Mouse (Mus musculus) stomach, embryonic 15.5 days (tissue): ENCODE measurements around the gene Ppp3r2. TPM values are rescaled to one million over a fixed set of nuclear protein-coding genes. Genes with fewer than 3 reads are reported as not detected.

Source experiments
- ATAC-seq: fragments of 200-750 bp; cut with Nextera tagmentation; 2 replicates; pipeline ENCODE4 v1.8.0; 2017; ENCODE audit warnings: low read depth, moderate number of reproducible peaks, moderate TSS enrichment; ENCODE audit not compliant: insufficient read depth, low FRiP score
- H3K27ac ChIP-seq: fragments of 300-500 bp; sonication (generic); 2 replicates; pipeline ENCODE4 v1.5.1; 2015; ENCODE audit warnings: mild to moderate bottlenecking, inconsistent platforms
- H3K27me3 ChIP-seq: fragments of 300-500 bp; sonication (generic); replicated peaks from 2 replicates; pipeline ENCODE4 v1.6.1; 2015; ENCODE audit warnings: inconsistent platforms
- H3K36me3 ChIP-seq: fragments of 300-500 bp; sonication (generic); 2 replicates; pipeline ENCODE4 v1.6.1; 2015; ENCODE audit warnings: inconsistent platforms
- H3K4me1 ChIP-seq: fragments of 300-500 bp; sonication (generic); 2 replicates; pipeline ENCODE4 v1.6.1; 2015; ENCODE audit warnings: inconsistent platforms
- H3K4me2 ChIP-seq: fragments of 300-500 bp; sonication (generic); 2 replicates; pipeline ENCODE4 v1.6.1; 2015; ENCODE audit warnings: mild to moderate bottlenecking, inconsistent platforms
- H3K4me3 ChIP-seq: fragments of 300-500 bp; sonication (generic); replicated peaks from 2 replicates; pipeline ENCODE4 v1.5.1; 2015; ENCODE audit warnings: inconsistent platforms
- H3K9ac ChIP-seq: fragments of 300-500 bp; sonication (generic); 2 replicates; pipeline ENCODE4 v1.6.1; 2015; ENCODE audit warnings: inconsistent platforms
- H3K9me3 ChIP-seq: fragments of 300-500 bp; sonication (generic); 2 replicates; pipeline ENCODE4 v1.6.1; 2016; ENCODE audit warnings: inconsistent platforms
- WGBS: fragments of 180-500 bp; shearing (Covaris S2); methylation state at CpG from one replicate; pipeline ENCODE4 v1.1.7; 2015; 5-methylcytosine and 5-hydroxymethylcytosine counted together
- polyA plus RNA-seq: library from polyadenylated mRNA; unstranded; fragments of >200 nt; fragmentation: Nextera tagmentation; extraction: Ambion mirVana; gene quantifications from 2 replicates; pipeline ENCODE4 v1.2.1, GENCODE M21; 2015

Gene Ppp3r2
- 0.05 and 0.09 TPM in 2 replicates for polyA plus RNA-seq

DNA sequence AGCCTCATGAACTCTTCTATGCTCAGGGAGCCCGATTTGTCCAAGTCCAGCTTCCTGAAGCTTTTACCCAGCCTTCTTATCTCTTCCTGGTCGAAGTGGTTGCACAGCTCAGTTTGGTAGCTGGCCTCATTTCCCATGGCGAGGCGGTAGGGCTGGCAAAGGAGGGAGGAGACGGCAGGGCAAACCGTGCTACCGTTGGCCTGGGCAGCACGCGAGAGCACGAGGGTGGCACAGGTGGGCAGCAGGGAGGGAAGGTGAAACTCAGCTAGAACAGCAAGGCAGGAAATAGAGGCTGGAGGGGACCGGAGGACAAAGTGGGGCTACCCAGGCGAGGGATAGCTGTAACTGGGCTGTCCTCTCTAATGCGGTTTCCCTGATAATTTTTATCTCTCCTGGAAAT, at the start of gene Ppp3r2:
Gene Ppp3r2, minus strand, starts transcription at position 213 of the 400 bp plus-strand sequence.
- H3K27ac ChIP-seq = no peak within 1 kb of the TSS
- no peaks in the 10 kb centered on the region for H3K36me3 ChIP-seq
- ATAC-seq = no peak
- no peaks in the 10 kb centered on the region for H3K4me1 ChIP-seq
- 85% methylated on average over 13 of the region's 13 CpGs for WGBS
- H3K9me3 ChIP-seq = no peaks in the 10 kb centered on the region
- no peaks in the 10 kb centered on the region for H3K27me3 ChIP-seq
- H3K4me2 ChIP-seq = no peak within 1 kb of the TSS
- no peak within 1 kb of the TSS for H3K4me3 ChIP-seq
- no peak within 1 kb of the TSS for H3K9ac ChIP-seq

DNA sequence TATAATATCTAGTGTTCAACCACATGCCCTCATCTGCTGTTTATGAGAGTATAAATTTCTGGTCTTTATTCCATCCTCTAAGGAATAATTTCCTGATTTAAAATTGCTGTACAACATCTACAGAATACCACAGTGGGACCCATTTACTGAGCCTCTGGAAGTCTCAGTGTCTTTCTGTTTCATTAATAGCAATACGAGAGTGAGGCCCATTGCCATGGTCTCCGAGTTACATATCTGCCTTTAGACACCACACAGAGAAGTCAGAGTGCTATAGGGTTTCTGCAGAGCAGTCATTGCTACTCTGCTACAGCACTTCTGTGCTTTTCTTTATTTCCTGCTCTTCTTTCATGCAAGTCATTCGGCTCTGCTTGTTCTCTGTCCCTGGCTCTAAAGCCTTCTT, 47.5 kb upstream of the Ppp3r2 start:
- Histone ChIP-seq H3K4me3 (no peak overlapping the region), H3K4me2 (no peak overlapping the region), H3K36me3 (no peaks in the 10 kb centered on the region), H3K9ac (no peak overlapping the region), H3K9me3 (no peaks in the 10 kb centered on the region), H3K27ac (no peak overlapping the region), H3K4me1 (no peaks in the 10 kb centered on the region), H3K27me3 (no peaks in the 10 kb centered on the region)
- no peak for ATAC-seq
- 70% methylated on average over 3 of the region's 3 CpGs for WGBS

DNA sequence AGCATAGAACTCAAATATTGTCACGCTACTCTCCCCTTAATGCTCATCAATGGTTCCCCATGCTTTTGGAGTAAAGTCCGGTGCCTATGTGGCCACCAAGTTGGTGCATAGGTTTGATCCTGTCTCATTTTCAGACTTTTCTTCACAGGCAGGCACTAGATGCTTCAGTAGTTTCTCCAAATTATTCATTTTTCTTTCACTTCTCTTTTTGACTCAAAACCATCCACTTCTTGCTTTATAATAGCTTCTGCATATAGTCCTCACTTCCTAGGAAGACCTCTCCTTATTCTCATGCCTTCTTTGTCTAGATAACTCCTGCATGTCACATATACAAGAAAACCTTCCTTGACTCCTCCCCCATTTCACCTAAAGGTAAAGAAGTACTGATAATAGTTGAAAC, 42.1 kb upstream of the Ppp3r2 start:
- H3K9me3 ChIP-seq = no peaks in the 10 kb centered on the region
- no peak for ATAC-seq
- no peaks in the 10 kb centered on the region for H3K4me1 ChIP-seq
- H3K9ac ChIP-seq = no peak overlapping the region
- H3K4me3 ChIP-seq = no peak overlapping the region
- H3K4me2 ChIP-seq = no peak overlapping the region
- no peak overlapping the region for H3K27ac ChIP-seq
- WGBS = 93% methylated on average over 2 of the region's 2 CpGs
- no peaks in the 10 kb centered on the region for H3K36me3 ChIP-seq
- H3K27me3 ChIP-seq = no peaks in the 10 kb centered on the region

DNA sequence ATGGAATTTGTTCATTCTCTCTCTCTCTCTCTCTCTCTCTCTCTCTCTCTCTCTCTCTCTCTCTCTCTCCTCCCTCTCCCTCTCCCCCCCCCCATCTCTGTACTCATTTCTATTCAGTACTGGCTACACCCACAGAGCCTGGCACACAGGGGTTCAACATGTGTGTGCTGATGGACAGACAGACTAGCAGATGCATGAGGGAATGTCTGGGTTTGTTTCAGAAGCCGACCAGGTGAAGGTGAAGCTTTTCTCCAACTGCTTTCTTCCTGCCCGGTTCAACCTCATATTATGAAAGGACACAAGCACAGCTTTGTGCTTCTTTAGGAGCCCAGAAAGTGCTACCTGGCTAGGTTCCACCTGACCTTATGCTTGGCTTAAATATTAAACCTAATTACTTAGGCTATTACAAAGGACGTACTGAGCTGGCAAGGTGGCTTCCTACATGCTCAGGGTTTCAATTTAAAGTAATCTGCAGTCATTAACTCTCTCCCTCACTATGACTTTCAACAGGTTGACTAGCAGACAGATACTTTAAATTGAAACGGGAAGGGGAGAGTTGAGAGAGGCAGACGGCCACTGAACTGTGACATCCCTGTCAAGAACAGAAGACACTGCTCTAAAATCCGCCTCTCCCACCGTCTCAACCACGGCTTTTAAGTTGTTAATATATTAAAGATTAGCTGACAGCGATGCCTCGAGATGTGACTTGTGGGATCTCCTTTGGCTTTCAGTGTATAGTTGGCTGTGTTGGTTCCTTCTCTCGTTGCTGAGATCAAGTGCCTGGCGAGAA, 9.8 kb upstream of the Ppp3r2 start:
- H3K9ac ChIP-seq = no peak overlapping the region
- no peaks in the 10 kb centered on the region for H3K4me1 ChIP-seq
- WGBS = 47% methylated on average over 12 of the region's 12 CpGs
- H3K27ac ChIP-seq = no peak overlapping the region
- H3K36me3 ChIP-seq = no peaks in the 10 kb centered on the region
- no peaks in the 10 kb centered on the region for H3K9me3 ChIP-seq
- H3K4me3 ChIP-seq = no peak overlapping the region
- no peaks in the 10 kb centered on the region for H3K27me3 ChIP-seq
- H3K4me2 ChIP-seq = no peak overlapping the region
- peak; percentile 75; the same call in 1 of the 2 replicates for ATAC-seq

DNA sequence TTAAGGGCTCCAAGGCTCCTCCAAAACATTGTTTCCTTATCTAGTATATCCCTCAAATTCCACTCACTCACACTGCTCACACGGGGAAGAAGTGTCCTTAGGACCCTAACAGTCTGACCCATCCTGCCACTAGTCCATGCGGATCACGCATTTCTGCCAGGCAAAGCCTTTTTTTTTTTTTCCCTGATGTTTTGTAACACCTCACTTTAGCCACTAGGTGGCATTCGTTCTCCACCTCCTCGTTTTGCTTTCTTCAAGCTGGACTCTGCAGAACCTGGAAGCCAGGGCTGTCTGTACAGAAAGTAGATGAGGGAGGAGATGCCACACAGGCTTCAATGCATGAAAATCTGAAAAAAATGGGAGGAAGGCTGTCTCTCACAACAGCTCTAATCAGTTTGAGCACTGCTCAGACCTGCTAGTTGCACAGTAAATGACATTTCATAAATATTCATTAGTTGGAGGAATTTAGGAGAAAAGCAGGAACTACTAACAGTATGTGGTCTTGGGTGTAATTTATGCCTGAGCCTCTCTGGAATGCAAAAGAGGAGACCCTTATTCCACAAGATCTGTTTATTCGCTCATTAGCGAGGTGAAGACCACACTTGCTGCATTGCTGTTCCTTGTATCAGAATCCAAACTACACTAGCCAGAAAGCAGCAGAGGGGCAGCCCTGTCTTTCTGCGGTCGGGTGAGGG, 6.9 kb upstream of the Ppp3r2 start:
- Histone ChIP-seq H3K4me3 (no peak overlapping the region), H3K36me3 (no peaks in the 10 kb centered on the region), H3K4me2 (no peak overlapping the region), H3K27ac (no peak overlapping the region), H3K9ac (no peak overlapping the region), H3K27me3 (no peaks in the 10 kb centered on the region), H3K9me3 (no peaks in the 10 kb centered on the region), H3K4me1 (no peaks in the 10 kb centered on the region)
- no peak for ATAC-seq
- 23% methylated on average over 9 of the region's 9 CpGs for WGBS

DNA sequence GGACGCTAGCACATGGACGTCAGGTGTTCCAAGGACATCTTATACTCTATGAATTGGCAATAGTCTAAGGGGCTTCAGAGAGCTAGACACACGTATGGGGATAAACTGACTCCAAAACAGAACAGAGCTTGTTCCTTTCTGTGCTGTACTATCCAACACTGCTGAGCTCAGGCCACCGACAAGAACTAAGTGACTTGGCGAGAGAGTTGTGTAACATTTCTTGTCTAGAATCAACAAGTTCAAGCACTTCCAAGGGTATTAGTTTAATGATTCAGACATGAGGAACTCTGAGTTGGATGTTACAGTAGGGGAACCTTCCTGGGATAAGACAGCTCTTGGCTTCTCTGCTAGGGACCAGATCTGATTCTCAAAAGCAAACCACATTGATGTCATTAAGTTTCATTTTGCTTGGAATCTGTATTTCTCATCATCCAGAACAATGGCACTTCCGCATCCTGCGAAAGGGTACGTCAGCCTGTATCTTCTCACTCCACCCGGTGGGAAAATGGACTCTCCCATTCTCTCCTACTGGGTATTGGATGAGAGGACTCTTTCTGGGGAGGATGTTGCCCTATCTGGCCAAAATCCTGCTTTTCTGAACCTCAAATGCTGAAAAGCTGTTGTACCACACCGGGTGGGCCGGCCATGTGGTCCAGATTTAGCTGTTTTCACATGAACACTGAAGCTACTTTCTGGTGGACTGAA, 1.5 kb downstream of the Ppp3r2 start:
- no peak for ATAC-seq
- no peak overlapping the region for H3K9ac ChIP-seq
- H3K27me3 ChIP-seq = no peaks in the 10 kb centered on the region
- no peaks in the 10 kb centered on the region for H3K9me3 ChIP-seq
- no peaks in the 10 kb centered on the region for H3K4me1 ChIP-seq
- WGBS = 84% methylated on average over 11 of the region's 11 CpGs
- H3K4me3 ChIP-seq = no peak overlapping the region
- no peaks in the 10 kb centered on the region for H3K36me3 ChIP-seq
- H3K4me2 ChIP-seq = no peak overlapping the region
- no peak overlapping the region for H3K27ac ChIP-seq

DNA sequence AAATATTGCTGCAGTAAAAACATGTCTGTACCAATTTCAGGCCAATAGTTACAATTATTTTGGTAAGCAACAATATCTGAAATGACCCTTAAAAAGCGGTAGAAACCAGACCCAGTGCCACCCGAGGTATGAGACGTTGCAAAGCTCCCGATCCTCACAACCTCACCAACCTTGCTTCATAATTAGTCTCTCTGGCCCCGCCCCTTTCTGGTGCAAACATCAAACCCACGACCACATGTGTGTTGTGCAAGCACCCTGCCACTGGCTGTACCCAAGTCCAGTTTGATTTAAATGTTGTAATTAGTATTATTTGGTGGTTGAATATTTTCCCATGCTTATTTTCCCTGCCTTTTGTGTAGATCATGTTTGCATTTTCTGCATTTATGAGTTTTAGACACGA, 5.0 kb downstream of the Ppp3r2 start:
- Histone ChIP-seq H3K4me3 (no peak overlapping the region), H3K9ac (no peak overlapping the region), H3K9me3 (no peaks in the 10 kb centered on the region), H3K27me3 (no peaks in the 10 kb centered on the region), H3K4me2 (no peak overlapping the region), H3K27ac (no peak overlapping the region), H3K4me1 (no peaks in the 10 kb centered on the region), H3K36me3 (no peaks in the 10 kb centered on the region)
- WGBS = 67% methylated on average over 7 of the region's 7 CpGs
- no peak for ATAC-seq

DNA sequence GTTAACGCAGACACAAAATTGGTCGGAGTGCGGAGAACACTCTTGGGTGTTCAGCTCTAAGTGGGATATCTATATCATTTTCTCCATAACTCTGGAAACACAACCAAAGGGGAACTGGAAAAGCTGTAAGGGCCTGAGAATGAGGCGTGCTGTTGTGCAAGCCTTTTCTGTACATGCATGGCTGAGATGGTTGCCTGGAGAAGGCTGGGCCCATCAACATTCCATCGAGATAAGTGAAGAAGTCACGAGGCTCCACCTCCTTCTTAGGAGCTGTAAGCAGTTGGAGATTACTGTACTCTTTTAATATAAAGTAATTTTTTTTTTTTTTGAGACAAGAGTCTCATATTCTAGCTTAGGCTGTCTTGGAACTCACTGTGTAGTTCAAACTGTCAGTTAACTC, 5.8 kb downstream of the Ppp3r2 start:
- Histone ChIP-seq H3K27me3 (no peaks in the 10 kb centered on the region), H3K4me3 (no peak overlapping the region), H3K4me1 (no peaks in the 10 kb centered on the region), H3K9ac (no peak overlapping the region), H3K27ac (no peak overlapping the region), H3K9me3 (no peaks in the 10 kb centered on the region), H3K4me2 (no peak overlapping the region), H3K36me3 (no peaks in the 10 kb centered on the region)
- no peak for ATAC-seq
- 73% methylated on average over 6 of the region's 6 CpGs for WGBS

DNA sequence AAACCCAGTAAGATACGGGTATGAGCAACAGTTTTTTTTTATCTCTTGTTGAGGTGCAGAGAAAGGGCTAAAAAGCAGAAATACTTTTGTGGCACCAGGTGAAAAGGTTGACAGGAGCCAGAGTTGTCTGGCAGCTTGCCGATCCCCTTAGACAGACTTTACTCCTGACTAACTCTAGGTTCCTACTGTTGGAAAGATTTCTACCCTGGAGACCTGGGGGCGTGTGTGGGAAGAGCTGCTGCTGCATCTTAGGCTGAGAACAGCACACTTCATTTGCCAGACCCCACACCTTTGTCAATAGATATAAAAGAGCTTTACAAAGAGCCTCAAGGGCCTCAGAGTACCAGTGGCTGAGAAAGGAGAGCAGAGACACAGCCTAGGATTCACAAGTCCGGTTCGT, 17.0 kb downstream of the Ppp3r2 start:
- H3K36me3 ChIP-seq = peaks cover 8% of the 10 kb centered on the region; the same call in 1 of the 2 replicates
- H3K27me3 ChIP-seq = no peaks in the 10 kb centered on the region
- no peak for ATAC-seq
- H3K27ac ChIP-seq = no peak overlapping the region
- H3K4me1 ChIP-seq = no peaks in the 10 kb centered on the region
- H3K9me3 ChIP-seq = no peaks in the 10 kb centered on the region
- WGBS = 84% methylated on average over 5 of the region's 5 CpGs
- no peak overlapping the region for H3K4me3 ChIP-seq
- H3K9ac ChIP-seq = no peak overlapping the region
- H3K4me2 ChIP-seq = no peak overlapping the region

DNA sequence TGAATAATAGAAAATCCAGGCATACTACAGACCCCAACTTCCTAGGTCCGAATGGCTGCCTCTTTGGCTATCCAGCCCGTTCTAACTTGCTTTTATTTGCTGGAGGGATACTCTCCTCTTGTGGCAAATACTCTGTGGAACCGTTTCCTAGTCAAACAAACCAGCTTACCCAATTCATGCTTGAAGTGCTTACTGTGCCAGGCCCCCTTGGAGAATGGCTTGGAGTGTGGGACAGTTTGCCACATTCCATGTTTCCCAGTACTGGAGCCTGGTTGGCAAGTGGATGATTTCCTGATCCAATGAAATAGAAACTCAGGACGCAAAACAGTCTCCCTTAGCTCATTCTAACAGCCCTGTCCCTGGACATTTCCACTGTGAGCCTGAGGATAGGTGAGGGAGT, 19.6 kb downstream of the Ppp3r2 start:
- Histone ChIP-seq H3K4me3 (no peak overlapping the region), H3K36me3 (peaks cover 8% of the 10 kb centered on the region), H3K4me2 (no peak overlapping the region), H3K9me3 (no peaks in the 10 kb centered on the region), H3K9ac (no peak overlapping the region), H3K4me1 (no peaks in the 10 kb centered on the region), H3K27me3 (no peaks in the 10 kb centered on the region), H3K27ac (no peak overlapping the region)
- WGBS = 86% methylated on average over 4 of the region's 4 CpGs
- no peak for ATAC-seq

DNA sequence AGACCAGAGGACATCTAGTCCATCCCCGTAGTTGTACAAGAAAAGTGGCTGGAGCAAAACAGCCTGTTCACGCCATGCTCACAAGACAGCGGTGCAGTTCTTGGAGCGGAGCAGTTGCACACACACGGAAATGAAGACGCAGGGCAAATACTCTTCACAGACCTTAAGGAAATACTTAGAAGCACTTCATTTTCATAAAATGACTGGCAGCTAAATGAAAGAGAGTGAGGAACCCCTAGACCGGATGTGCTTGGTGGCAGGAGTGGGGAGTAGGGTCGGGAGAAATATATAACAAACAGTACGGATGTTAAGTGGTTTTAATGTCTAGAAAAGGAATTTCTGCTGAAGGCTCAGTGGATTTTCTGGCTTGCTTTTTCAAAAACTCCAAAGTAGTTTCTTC, 20.2 kb downstream of the Ppp3r2 start:
- Histone ChIP-seq H3K9ac (no peak overlapping the region), H3K4me3 (no peak overlapping the region), H3K4me2 (no peak overlapping the region), H3K4me1 (no peaks in the 10 kb centered on the region), H3K36me3 (peaks cover 9% of the 10 kb centered on the region), H3K9me3 (no peaks in the 10 kb centered on the region), H3K27me3 (no peaks in the 10 kb centered on the region), H3K27ac (no peak overlapping the region)
- ATAC-seq = no peak
- 94% methylated on average over 9 of the region's 9 CpGs for WGBS

DNA sequence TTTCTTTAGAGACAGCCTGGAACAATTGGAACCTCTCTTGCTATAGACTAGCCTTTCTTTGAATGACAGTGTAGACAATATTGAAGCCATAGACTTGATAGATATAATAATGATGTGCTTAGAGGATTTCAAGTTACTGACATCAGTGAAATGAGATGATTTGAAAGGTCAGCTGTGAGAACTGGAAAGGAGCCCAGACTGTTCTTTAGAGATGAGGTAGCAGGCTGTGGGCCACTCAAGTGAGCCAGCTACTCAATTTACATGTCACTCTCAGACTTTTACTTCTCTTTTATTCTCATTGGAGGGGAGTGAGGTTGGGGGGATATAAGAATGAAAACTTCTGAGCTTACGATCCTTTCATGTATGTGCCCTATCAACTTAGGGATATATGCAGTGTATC, 22.4 kb downstream of the Ppp3r2 start:
- Histone ChIP-seq H3K4me3 (no peak overlapping the region), H3K9me3 (no peaks in the 10 kb centered on the region), H3K36me3 (peaks cover 16% of the 10 kb centered on the region), H3K27ac (no peak overlapping the region), H3K4me1 (no peaks in the 10 kb centered on the region), H3K9ac (no peak overlapping the region), H3K4me2 (no peak overlapping the region), H3K27me3 (no peaks in the 10 kb centered on the region)
- WGBS = 92% methylated on average over 1 of the region's 1 CpGs
- ATAC-seq = no peak
